Mouse (Mus musculus) hindbrain, embryonic 14.5 days (tissue): ENCODE measurements at regions not wholly inside any gene's neighbourhood (a gene's known extent, or its start where the extent isn't known, plus 50 kb on each side); places are given as distances from the start of the nearest gene placed in this dataset.

Source experiments
- ATAC-seq: fragments of 200-750 bp; cut with Nextera tagmentation; 2 replicates; pipeline ENCODE4 v1.8.0; 2017; ENCODE audit warnings: moderate number of reproducible peaks, mild to moderate bottlenecking, moderate TSS enrichment, moderate library complexity; ENCODE audit not compliant: low FRiP score
- DNase-seq: peaks from one replicate; pipeline ENCODE4 v3.0.0-alpha.2; 2015; ENCODE audit warnings: low spot score
- H3K27ac ChIP-seq: fragments of 300-500 bp; sonication (generic); 2 replicates; pipeline ENCODE4 v1.5.1; 2014; ENCODE audit warnings: mild to moderate bottlenecking, moderate library complexity
- H3K27me3 ChIP-seq: fragments of 300-500 bp; sonication (generic); 2 replicates; pipeline ENCODE4 v1.6.1; 2014; ENCODE audit warnings: mild to moderate bottlenecking, low read length, mixed read lengths; ENCODE audit not compliant: control insufficient read depth, insufficient read depth
- H3K36me3 ChIP-seq: fragments of 300-500 bp; sonication (generic); replicated peaks from 2 replicates; pipeline ENCODE4 v1.6.1; 2014; ENCODE audit not compliant: control insufficient read depth, insufficient read depth
- H3K4me1 ChIP-seq: fragments of 300-500 bp; sonication (generic); replicated peaks from 2 replicates; pipeline ENCODE4 v1.6.1; 2014; ENCODE audit warnings: antibody characterized with exemption, low read length, mixed read lengths; ENCODE audit not compliant: control insufficient read depth, insufficient read depth
- H3K4me2 ChIP-seq: fragments of 300-500 bp; sonication (generic); replicated peaks from 2 replicates; pipeline ENCODE4 v1.6.1; 2014; ENCODE audit warnings: mild to moderate bottlenecking, moderate library complexity
- H3K4me3 ChIP-seq: fragments of 300-500 bp; sonication (generic); replicated peaks from 2 replicates; pipeline ENCODE4 v1.5.1; 2014; ENCODE audit warnings: mild to moderate bottlenecking, low read length
- H3K9ac ChIP-seq: fragments of 300-500 bp; sonication (generic); 2 replicates; pipeline ENCODE4 v1.6.1; 2014
- H3K9me3 ChIP-seq: fragments of 300-500 bp; sonication (generic); 2 replicates; pipeline ENCODE4 v1.6.1; 2016; ENCODE audit warnings: low read length; ENCODE audit not compliant: control insufficient read depth
- WGBS: fragments of 180-500 bp; shearing (Covaris S2); extraction: QIAGEN DNeasy Blood & Tissue Kit; methylation state at CpG from one replicate; pipeline ENCODE4 v1.1.7; 2014; 5-methylcytosine and 5-hydroxymethylcytosine counted together

DNA sequence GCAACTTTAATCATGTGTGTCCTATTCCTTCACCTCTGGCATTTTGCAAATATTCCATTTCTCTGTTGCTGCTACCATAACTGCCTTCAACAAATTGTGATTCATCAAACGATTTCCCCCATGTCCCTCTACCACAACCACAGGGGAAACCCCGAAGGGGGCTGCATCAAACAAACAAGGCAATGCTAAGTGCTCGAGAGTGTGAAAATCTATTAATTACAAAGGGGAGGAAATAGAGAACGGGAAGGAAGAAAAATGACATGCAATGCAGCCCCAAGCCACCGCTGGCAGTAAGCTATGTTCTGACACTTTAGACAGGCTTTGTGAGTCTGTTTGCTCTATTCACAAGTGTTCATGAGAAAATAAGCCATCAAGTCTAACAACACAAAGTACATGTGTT is 493.7 kb downstream of the Adgrl2 start:
- Histone ChIP-seq H3K4me1 (no peaks in the 10 kb centered on the region), H3K9ac (no peak overlapping the region), H3K9me3 (no peaks in the 10 kb centered on the region), H3K27me3 (no peaks in the 10 kb centered on the region), H3K4me2 (no peak overlapping the region), H3K27ac (no peak overlapping the region), H3K36me3 (no peaks in the 10 kb centered on the region), H3K4me3 (no peak overlapping the region)
- WGBS = 52% methylated on average over 5 of the region's 5 CpGs
- DNase-seq = no peak
- ATAC-seq = no peak

GRCm38 (mm10) chr3:148491287-148491686 is 499.1 kb downstream of the Adgrl2 start:
- Histone ChIP-seq H3K9me3 (no peaks in the 10 kb centered on the region), H3K9ac (no peak overlapping the region), H3K4me2 (no peak overlapping the region), H3K4me1 (no peaks in the 10 kb centered on the region), H3K27ac (no peak overlapping the region), H3K27me3 (no peaks in the 10 kb centered on the region), H3K4me3 (no peak overlapping the region), H3K36me3 (no peaks in the 10 kb centered on the region)
- ATAC-seq (no peak), DNase-seq (no peak)
- 91% methylated on average over 3 of the region's 3 CpGs for WGBS

- Histone ChIP-seq H3K9ac (no peak overlapping the region), H3K9me3 (no peaks in the 10 kb centered on the region), H3K4me3 (no peak overlapping the region), H3K27ac (no peak overlapping the region), H3K4me1 (no peaks in the 10 kb centered on the region), H3K27me3 (no peaks in the 10 kb centered on the region), H3K36me3 (no peaks in the 10 kb centered on the region), H3K4me2 (no peak overlapping the region)
- WGBS = 89% methylated on average over 4 of the region's 4 CpGs
- DNase-seq (no peak), ATAC-seq (no peak)
Observed at GRCm38 (mm10) chr3:148489201-148489600, 501.2 kb downstream of the Adgrl2 start.

DNA sequence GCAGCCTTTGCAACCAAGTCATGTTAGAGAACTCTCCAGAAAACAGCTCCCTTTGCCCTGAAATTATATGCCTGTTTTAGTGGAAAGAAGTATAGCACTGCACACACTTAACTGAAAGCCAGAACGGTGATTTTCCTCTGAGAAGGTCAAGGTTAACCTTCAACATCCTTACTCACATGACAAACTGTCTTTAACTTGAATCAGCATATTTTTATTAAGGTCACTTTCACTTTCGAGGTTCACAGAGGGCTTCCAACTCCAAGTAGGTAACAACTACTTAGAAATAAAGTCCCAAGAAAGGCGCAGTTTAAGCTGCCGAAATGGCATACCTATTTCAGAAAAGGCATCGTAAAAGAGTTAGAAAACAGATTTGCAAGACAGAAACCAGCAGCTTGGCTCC is 502.4 kb downstream of the Adgrl2 start:
- Histone ChIP-seq H3K4me2 (no peak overlapping the region), H3K4me3 (no peak overlapping the region), H3K27me3 (no peaks in the 10 kb centered on the region), H3K27ac (no peak overlapping the region), H3K9me3 (no peaks in the 10 kb centered on the region), H3K4me1 (no peaks in the 10 kb centered on the region), H3K36me3 (no peaks in the 10 kb centered on the region), H3K9ac (no peak overlapping the region)
- 93% methylated on average over 5 of the region's 5 CpGs for WGBS
- ATAC-seq (no peak), DNase-seq (no peak)

DNA sequence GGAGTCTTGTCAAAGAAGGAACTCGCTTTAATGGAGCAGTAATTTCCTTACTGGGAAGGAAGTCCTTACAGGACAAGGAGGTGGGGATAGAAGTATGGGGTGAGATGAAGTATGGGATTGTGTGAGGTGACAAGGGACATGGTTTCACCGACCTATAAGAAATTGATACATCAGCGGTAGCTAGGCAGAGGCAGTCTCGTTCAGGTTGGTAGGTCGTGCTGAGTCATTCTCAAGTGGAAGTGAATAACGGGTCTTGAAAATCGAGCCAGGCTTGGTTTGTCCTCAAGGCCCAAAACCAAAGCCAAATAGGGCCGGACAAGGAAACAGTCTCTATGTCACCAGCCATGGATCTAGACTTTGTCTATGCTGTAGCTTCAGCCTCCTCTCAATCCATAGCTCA is 514.5 kb downstream of the Adgrl2 start:
- DNase-seq (no peak), ATAC-seq (no peak)
- Histone ChIP-seq H3K36me3 (no peaks in the 10 kb centered on the region), H3K4me3 (no peak overlapping the region), H3K27ac (no peak overlapping the region), H3K4me1 (no peaks in the 10 kb centered on the region), H3K9me3 (no peaks in the 10 kb centered on the region), H3K9ac (no peak overlapping the region), H3K27me3 (no peaks in the 10 kb centered on the region), H3K4me2 (no peak overlapping the region)
- 94% methylated on average over 8 of the region's 8 CpGs for WGBS

DNA sequence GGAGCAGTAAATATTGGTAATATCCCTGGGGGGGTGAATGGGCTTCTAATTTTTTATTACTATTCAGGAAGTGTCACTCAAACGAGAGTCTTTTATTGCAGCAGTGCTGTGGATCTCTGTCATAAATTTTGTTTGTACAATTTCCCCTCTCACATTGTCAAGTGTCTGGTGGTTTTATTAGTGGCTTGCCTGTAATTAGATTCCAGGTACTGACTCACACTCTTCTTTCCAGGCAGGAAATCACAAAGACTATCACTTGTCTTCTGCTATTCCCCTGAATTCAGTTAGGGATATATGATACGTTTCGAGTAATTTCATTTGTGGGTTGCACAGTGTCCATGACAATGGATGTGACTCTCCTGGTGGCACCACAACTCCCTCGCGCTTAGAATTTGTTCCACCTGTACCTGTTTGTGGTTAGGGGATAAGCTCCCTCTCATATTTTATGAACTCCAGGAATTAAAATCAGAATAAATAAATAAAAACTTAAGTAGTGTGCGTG is 517.4 kb downstream of the Adgrl2 start:
- H3K27ac ChIP-seq = no peak overlapping the region
- H3K4me2 ChIP-seq = no peak overlapping the region
- no peaks in the 10 kb centered on the region for H3K27me3 ChIP-seq
- ATAC-seq (no peak), DNase-seq (no peak)
- H3K4me3 ChIP-seq = no peak overlapping the region
- no peaks in the 10 kb centered on the region for H3K4me1 ChIP-seq
- no peak overlapping the region for H3K9ac ChIP-seq
- WGBS = 86% methylated on average over 6 of the region's 6 CpGs
- no peaks in the 10 kb centered on the region for H3K9me3 ChIP-seq
- no peaks in the 10 kb centered on the region for H3K36me3 ChIP-seq

- H3K4me2 ChIP-seq = no peak overlapping the region
- 86% methylated on average over 3 of the region's 3 CpGs for WGBS
- no peaks in the 10 kb centered on the region for H3K36me3 ChIP-seq
- H3K4me3 ChIP-seq = no peak overlapping the region
- no peaks in the 10 kb centered on the region for H3K27me3 ChIP-seq
- no peak overlapping the region for H3K27ac ChIP-seq
- no peak for DNase-seq
- H3K4me1 ChIP-seq = no peaks in the 10 kb centered on the region
- no peak for ATAC-seq
- H3K9me3 ChIP-seq = no peaks in the 10 kb centered on the region
- no peak overlapping the region for H3K9ac ChIP-seq
Observed at GRCm38 (mm10) chr3:148465456-148465855, 524.9 kb downstream of the Adgrl2 start.

DNA sequence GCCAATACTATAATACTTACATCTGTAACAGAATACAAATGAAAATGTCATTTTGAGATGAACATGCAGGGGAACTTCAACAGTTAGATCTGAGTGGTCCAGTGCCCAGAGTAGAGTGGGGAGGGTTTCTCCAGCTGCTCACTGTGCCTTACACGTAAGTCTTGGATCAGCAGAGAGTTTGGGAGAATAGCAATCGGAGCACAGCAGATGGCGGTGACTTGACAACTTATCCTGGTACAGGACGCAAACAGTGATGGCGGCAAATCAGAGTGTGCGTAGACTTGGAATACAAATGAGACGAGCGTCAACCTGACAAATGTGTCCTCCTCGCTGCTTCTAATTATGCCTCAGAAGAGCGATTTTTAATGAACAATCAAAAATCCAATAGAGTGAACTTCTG is 527.6 kb downstream of the Adgrl2 start:
- Histone ChIP-seq H3K27me3 (no peaks in the 10 kb centered on the region), H3K9ac (no peak overlapping the region), H3K4me2 (no peak overlapping the region), H3K4me1 (no peaks in the 10 kb centered on the region), H3K4me3 (no peak overlapping the region), H3K27ac (no peak overlapping the region), H3K36me3 (no peaks in the 10 kb centered on the region), H3K9me3 (no peaks in the 10 kb centered on the region)
- WGBS = 62% methylated on average over 10 of the region's 10 CpGs
- DNase-seq (no peak), ATAC-seq (no peak)

DNA sequence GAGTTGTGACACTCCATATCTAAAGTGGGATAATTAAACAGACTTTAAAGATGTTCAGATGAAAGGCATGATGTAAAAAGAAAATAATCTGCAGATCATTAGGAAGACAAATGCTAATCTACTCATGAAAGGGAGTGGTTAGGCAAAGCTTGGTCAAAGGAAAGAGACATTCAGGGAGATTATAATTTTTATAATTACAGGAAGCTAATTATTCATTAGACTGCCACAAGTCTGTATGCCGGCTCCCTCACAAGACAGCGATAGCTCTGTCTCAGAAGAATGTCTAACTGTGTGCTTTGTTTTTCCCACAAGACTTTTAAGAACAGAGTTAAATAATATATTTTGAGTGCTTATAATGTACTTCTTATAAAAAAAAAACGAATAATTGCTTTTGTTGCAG is 541.5 kb downstream of the Adgrl2 start:
- H3K4me3 ChIP-seq = no peak overlapping the region
- WGBS = 61% methylated on average over 3 of the region's 3 CpGs
- H3K4me2 ChIP-seq = no peak overlapping the region
- H3K36me3 ChIP-seq = no peaks in the 10 kb centered on the region
- no peak for DNase-seq
- no peaks in the 10 kb centered on the region for H3K4me1 ChIP-seq
- no peaks in the 10 kb centered on the region for H3K9me3 ChIP-seq
- no peak overlapping the region for H3K9ac ChIP-seq
- no peak for ATAC-seq
- H3K27ac ChIP-seq = no peak overlapping the region
- no peaks in the 10 kb centered on the region for H3K27me3 ChIP-seq

DNA sequence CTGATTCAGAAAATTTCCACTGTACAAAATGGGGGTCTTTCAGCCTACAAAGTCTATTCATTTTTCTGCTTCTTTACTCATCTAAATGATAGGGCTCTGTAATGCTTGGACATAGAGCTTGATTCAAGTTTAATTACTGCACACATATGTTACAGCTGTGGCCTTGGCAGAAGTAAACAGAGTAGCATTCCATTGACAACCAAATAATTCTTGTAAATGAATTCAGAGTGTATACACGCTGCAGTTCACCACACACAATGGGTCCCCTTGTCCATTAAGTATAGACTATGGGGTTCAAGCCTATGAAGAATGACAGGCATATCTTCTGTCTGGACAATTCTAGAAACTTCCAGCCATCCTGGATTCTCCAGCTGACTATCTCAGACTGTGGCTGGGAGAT is 541.9 kb downstream of the Adgrl2 start:
- Histone ChIP-seq H3K27ac (no peak overlapping the region), H3K9me3 (no peaks in the 10 kb centered on the region), H3K4me1 (no peaks in the 10 kb centered on the region), H3K36me3 (no peaks in the 10 kb centered on the region), H3K4me2 (no peak overlapping the region), H3K4me3 (no peak overlapping the region), H3K27me3 (no peaks in the 10 kb centered on the region), H3K9ac (no peak overlapping the region)
- DNase-seq = no peak
- peak; percentile 62; the same call in 1 of the 2 replicates for ATAC-seq
- WGBS = 11% methylated on average over 1 of the region's 1 CpGs
